Mouse (Mus musculus) liver, postnatal 0 days (tissue): ENCODE data around the gene Lrguk.

ENCODE experiments used
- CTCF ChIP-seq: sonication (generic); IDR thresholded peaks from 2 replicates; pipeline ENCODE4 v1.5.1; 2016; ENCODE audit warnings: antibody characterized with exemption, low read depth
- EP300 ChIP-seq: IDR thresholded peaks from 2 replicates; pipeline ENCODE4 v1.6.1; 2016; ENCODE audit warnings: antibody characterized with exemption, low read depth, mild to moderate bottlenecking

- TF ChIP-seq CTCF (no peak), EP300 (no peak)
Observed at GRCm38 (mm10) chr6:34148639-34149038, 119.4 kb downstream of the Lrguk start.
